Mouse (Mus musculus) liver, adult 2 months (tissue): ENCODE measurements around the gene Proca1.

Experiments used
- CTCF ChIP-seq: fragments of 200-500 bp; IDR thresholded peaks from 2 replicates; pipeline ENCODE4 v1.5.1; 2011; ENCODE audit warnings: low read depth, low read length, control low read depth
- POLR2A ChIP-seq: fragments of 200-500 bp; IDR thresholded peaks from 2 replicates; pipeline ENCODE4 v1.6.1; 2011; ENCODE audit warnings: low read length, control low read depth; ENCODE audit not compliant: insufficient read depth; ENCODE audit errors: extremely low read depth

- TF ChIP-seq POLR2A: no peak
- TF ChIP-seq CTCF: no peak
Measured at GRCm38 (mm10) chr11:78182450-78182849, 10.7 kb upstream of the Proca1 start.
